Mouse (Mus musculus): ENCODE measurements around the gene Zfp995.
"Not testable (repeated sequence)": the region's sequence is repeated elsewhere in the genome, so short reads cannot be mapped to it uniquely, and the experiment has no call there.

Zfp995 gene

GRCm38 (mm10) chr17:21909456-21910052, at the start of gene Zfp995:
Gene Zfp995, minus strand, starts transcription at chr17:21909926.
- peak; percentile 63 to 84 for DNase-seq (ENCODE audit: inconsistent age in 2 of 2, low spot score in 1 of 2)

GRCm38 (mm10) chr17:21909039-21909438, 687 bp downstream of the Zfp995 start:
- no peak for DNase-seq (ENCODE audit: inconsistent age in 2 of 2, low spot score in 1 of 2)

- DNase-seq (ENCODE audit: inconsistent age in 2 of 2, low spot score in 1 of 2) = no peak
Observed at GRCm38 (mm10) chr17:21871256-21871655, 38.5 kb downstream of the Zfp995 start.

- DNase-seq (ENCODE audit: inconsistent age in 2 of 2, low spot score in 1 of 2) = not testable (repeated sequence)
Observed at GRCm38 (mm10) chr17:21846322-21846582, 63.5 kb downstream of the Zfp995 start.

GRCm38 (mm10) chr17:21845545-21846321, 64.0 kb downstream of the Zfp995 start, which contains the start of gene Zfp820:
Gene Zfp820, minus strand, starts transcription at chr17:21845772.
- DNase-seq (ENCODE audit: inconsistent age in 2 of 2, low spot score in 1 of 2) = peak; percentile 55 to 89

GRCm38 (mm10) chr17:21838510-21838909, 71.2 kb downstream of the Zfp995 start:
- DNase-seq (ENCODE audit: inconsistent age in 2 of 2, low spot score in 1 of 2) = no peak

All from adrenal gland, adult (tissue).